7 mouse cellular contexts compared by ENCODE assay signal in the genomic region with DNA sequence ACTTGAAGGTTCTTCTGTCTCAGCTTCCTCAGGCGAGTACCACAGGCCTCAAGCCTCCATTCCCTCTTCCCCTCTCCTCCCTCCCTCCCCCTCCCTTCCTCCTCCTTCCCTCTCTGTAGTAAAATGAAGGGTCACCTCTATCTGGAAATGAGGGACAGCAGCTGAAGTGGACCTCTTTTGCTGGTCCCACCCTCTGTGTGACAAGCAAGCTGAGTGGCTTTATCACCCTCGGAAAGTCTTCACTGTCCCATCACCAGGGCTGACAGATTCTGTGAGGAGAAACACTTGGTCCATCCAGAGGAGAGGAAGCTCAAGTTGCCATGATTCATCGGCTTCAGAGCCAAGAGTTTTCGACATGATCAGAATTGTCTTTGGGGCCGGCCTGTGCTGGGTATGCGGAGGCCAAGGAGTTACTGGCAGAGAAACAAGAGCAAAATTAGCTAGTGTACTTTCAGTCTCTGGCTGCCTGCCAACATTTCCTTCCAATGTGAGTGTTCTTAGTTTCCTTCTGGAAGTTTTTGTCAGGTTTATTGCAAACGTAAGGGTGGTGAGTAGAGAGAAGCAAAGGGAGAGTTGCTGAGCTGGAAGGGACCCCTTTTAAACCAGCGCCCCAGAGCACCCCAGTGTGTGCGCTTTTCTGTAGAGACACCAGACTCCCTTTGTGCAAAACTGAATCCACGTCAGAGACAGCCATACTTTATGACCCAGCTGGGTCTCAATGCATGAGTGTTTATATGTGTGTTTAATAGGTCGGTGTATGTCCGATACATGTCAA.
A peak's percentile ranks its signal among the peaks of the same experiment; 100 is the strongest.
DNase-seq lines count a peak whose midpoint lies in the region; TF ChIP-seq lines count a peak whose summit lies in the region.

No protein-coding gene starts in this region.

- H3K4me1 ChIP-seq in kidney, adult 2 months (ENCODE audit: control insufficient read depth, insufficient read depth, low read length), result no peaks in the 10 kb centered on the region

- no peak overlapping the region for H3K27ac ChIP-seq in kidney, adult 2 months (ENCODE audit: insufficient read depth, low read depth, low read length)

- 41% methylated on average over 12 of the region's 12 CpGs for WGBS in kidney, adult 2 months

- no peaks in the 10 kb centered on the region for H3K27me3 ChIP-seq in kidney, adult 2 months (replicated peaks; ENCODE audit: control insufficient read depth, insufficient read depth, low read length)

- TF ChIP-seq CTCF in kidney, adult 2 months (conservative IDR thresholded peaks at IDR 0.05; ENCODE audit: insufficient read depth, insufficient read length, low read depth, low read length), result no peak

- no peak overlapping the region for H3K4me3 ChIP-seq in kidney, adult 2 months (ENCODE audit: insufficient read depth, low read depth, low read length)

- no peak for TF ChIP-seq POLR2A in kidney, adult 2 months (IDR thresholded peaks at IDR 0.05; ENCODE audit: low read depth, low read length)

- intact Hi-C loops in left cerebral cortex, postnatal 14 days (cut with DNase I), result no loop called here

- H3K36me3 ChIP-seq in kidney, adult 2 months (ENCODE audit: control insufficient read depth, insufficient read depth, low read length), result no peaks in the 10 kb centered on the region

- DNase-seq in 416B (ENCODE audit: low read depth), result peak; percentile 23
- DNase-seq in adrenal gland, adult 18-20 months (ENCODE audit: low spot score in 2 of 2), result peak; percentile 48 to 69
- DNase-seq in gastrocnemius, postnatal 10 days, result peak; percentile 72
- peak; percentile 86 for DNase-seq in kidney, adult 2 months
- peak; percentile 85 to 86 for DNase-seq in left cerebral cortex, postnatal 14 days (ENCODE audit: low spot score in 2 of 2)
- peak; percentile 86 to 88 for DNase-seq in right cerebral cortex, postnatal 10 days (ENCODE audit: low spot score in 2 of 2)
- DNase-seq in thymus, postnatal 14 days, result no peak
